Mouse (Mus musculus) lung, postnatal 4 days (tissue): ENCODE data around the gene Stambp.

ENCODE experiments used
- DNase-seq, 2 experiments: peaks; one replicate each; pipeline ENCODE4 v3.0.0; 2021

Stambp gene

GRCm38 (mm10) chr6:83501524-83502310 lies 70.8 kb downstream of the Stambp start:
- DNase-seq = no peak

GRCm38 (mm10) chr6:83500462-83500861 lies 72.1 kb downstream of the Stambp start:
- DNase-seq = no peak

- no peak for DNase-seq
Measured at GRCm38 (mm10) chr6:83499078-83499477, 73.5 kb downstream of the Stambp start.

- DNase-seq = peak; percentile 19 to 51
Measured at GRCm38 (mm10) chr6:83496753-83497710, 75.5 kb downstream of the Stambp start.

- peak; percentile 64 to 84 for DNase-seq
Measured at GRCm38 (mm10) chr6:83496009-83496752, 76.3 kb downstream of the Stambp start.
